Mouse (Mus musculus) liver, adult 2 months (tissue): ENCODE results near the gene Chrnb2.

ENCODE experiments used
- CTCF ChIP-seq: fragments of 200-500 bp; IDR thresholded peaks from 2 replicates; pipeline ENCODE4 v1.5.1; 2011; ENCODE audit warnings: low read depth, low read length, control low read depth
- POLR2A ChIP-seq: fragments of 200-500 bp; IDR thresholded peaks from 2 replicates; pipeline ENCODE4 v1.6.1; 2011; ENCODE audit warnings: low read length, control low read depth; ENCODE audit not compliant: insufficient read depth; ENCODE audit errors: extremely low read depth

- TF ChIP-seq CTCF (no peak), POLR2A (no peak)
Measured at GRCm38 (mm10) chr3:89738509-89738908, 25.9 kb downstream of the Chrnb2 start.
